10 mouse cellular contexts compared by ENCODE assay signal in genomic region chr5:62939050-62939449, GRCm38 (mm10).
DNase-seq lines count a peak whose midpoint lies in the region; ATAC-seq and TF ChIP-seq lines count a peak whose summit lies in the region.
"Had no signal": no experiment of that assay in that cellular context is flagged by ENCODE, and none has a peak within 500 bp of the region (broad histone marks: within the 10 kb centered on the region; RNA-seq: fewer than 3 reads in every experiment).

No protein-coding gene starts in this region.

- H3K4me3 ChIP-seq in layer of hippocampus, adult 2 months, result no peak overlapping the region
- H3K4me3 ChIP-seq in E14TG2a.4 (replicated peaks; ENCODE audit: low read length), result no peak overlapping the region
- no peak overlapping the region for H3K4me3 ChIP-seq in cortical plate, adult 2 months (ENCODE audit: insufficient read depth, low read length)
- no peak overlapping the region for H3K4me3 ChIP-seq in midbrain, embryonic 15.5 days
- H3K4me3 ChIP-seq: heart, embryonic 12.5 days had no signal

- 48% methylated on average over 6 of the region's 6 CpGs for WGBS in midbrain, embryonic 15.5 days

- H3K4me2 ChIP-seq in midbrain, embryonic 15.5 days, result no peak overlapping the region
- H3K4me2 ChIP-seq: heart, embryonic 12.5 days had no signal

- H3K9me3 ChIP-seq in E14TG2a.4 (ENCODE audit: low read length), result no peaks in the 10 kb centered on the region
- H3K9me3 ChIP-seq in midbrain, embryonic 15.5 days, result no peaks in the 10 kb centered on the region
- H3K9me3 ChIP-seq: heart, embryonic 12.5 days had no signal

- no peak for TF ChIP-seq POLR2A in cortical plate, adult 2 months (IDR thresholded peaks at IDR 0.05; ENCODE audit: extremely low read depth, insufficient read depth, low read length)

- peak; percentile 86 for TF ChIP-seq CTCF in layer of hippocampus, adult 2 months (conservative IDR thresholded peaks at IDR 0.05)
- peak; percentile 33 for TF ChIP-seq CTCF in E14TG2a.4 (conservative IDR thresholded peaks at IDR 0.05; ENCODE audit: low read length)
- TF ChIP-seq CTCF in cortical plate, adult 2 months (IDR thresholded peaks at IDR 0.05; ENCODE audit: extremely low read depth, insufficient read depth, low read length), result 0 out of 2 replicates have a peak, but pooled peaks have one; percentile 4

- H3K36me3 ChIP-seq in E14TG2a.4 (ENCODE audit: insufficient read depth, low read length), result no peaks in the 10 kb centered on the region
- H3K36me3 ChIP-seq in midbrain, embryonic 15.5 days (replicated peaks), result no peaks in the 10 kb centered on the region
- H3K36me3 ChIP-seq: heart, embryonic 12.5 days had no signal

- ATAC-seq in midbrain, embryonic 15.5 days (replicated peaks), result peak; percentile 74

- peak; percentile 40 to 47 for DNase-seq in layer of hippocampus, adult 2 months (ENCODE audit: low spot score in 2 of 2)
- no peak for DNase-seq in layer of hippocampus, postnatal 36 days
- no peak for DNase-seq in right cerebral cortex, postnatal 36 days (ENCODE audit: low spot score in 2 of 2)
- DNase-seq in urinary bladder, adult 2 months (ENCODE audit: low spot score), result no peak
- DNase-seq in urinary bladder, postnatal 14 days (ENCODE audit: low spot score), result no peak

- H3K27me3 ChIP-seq in E14TG2a.4 (ENCODE audit: insufficient read depth, low read length), result no peaks in the 10 kb centered on the region
- no peaks in the 10 kb centered on the region for H3K27me3 ChIP-seq in midbrain, embryonic 15.5 days (replicated peaks)
- H3K27me3 ChIP-seq: heart, embryonic 12.5 days had no signal

- no peak overlapping the region for H3K27ac ChIP-seq in layer of hippocampus, adult 2 months
- H3K27ac ChIP-seq in cortical plate, adult 2 months (ENCODE audit: insufficient read depth, low read length), result no peak overlapping the region
- H3K27ac ChIP-seq in midbrain, embryonic 15.5 days, result no peak overlapping the region
- H3K27ac ChIP-seq: liver, embryonic 14.5 days had no signal

- H3K9ac ChIP-seq in midbrain, embryonic 15.5 days, result no peak overlapping the region
- H3K9ac ChIP-seq: heart, embryonic 12.5 days; liver, embryonic 14.5 days had no signal

- H3K4me1 ChIP-seq in E14TG2a.4 (replicated peaks; ENCODE audit: low read depth, low read length), result no peaks in the 10 kb centered on the region
- H3K4me1 ChIP-seq in cortical plate, adult 2 months (ENCODE audit: control insufficient read depth, insufficient read depth, low read length), result no peaks in the 10 kb centered on the region
- H3K4me1 ChIP-seq in midbrain, embryonic 15.5 days, result no peaks in the 10 kb centered on the region
- H3K4me1 ChIP-seq: heart, embryonic 12.5 days had no signal

Comparison
In these comparisons a context has a peak if more than half of its experiments do, and no peak if none do; other contexts are left out.
1. DNase-seq: peak in layer of hippocampus, adult 2 months (2 of 2); none in layer of hippocampus, postnatal 36 days (0 of 2), right cerebral cortex, postnatal 36 days (0 of 2), urinary bladder, adult 2 months (single experiment) and urinary bladder, postnatal 14 days (single experiment).
2. CTCF ChIP-seq: peak in every context shown above with its lines; median percentile 86 in layer of hippocampus, adult 2 months; 33 in E14TG2a.4; 4 in cortical plate, adult 2 months.